Mouse (Mus musculus): ENCODE measurements around the gene Mettl5. TPM values are rescaled to one million over a fixed set of nuclear protein-coding genes. Genes with fewer than 3 reads are reported as not detected.
A peak's percentile ranks its signal among the peaks of the same experiment; 100 is the strongest.
"Not testable (repeated sequence)": the region's sequence is repeated elsewhere in the genome, so short reads cannot be mapped to it uniquely, and the experiment has no call there.

Gene Mettl5
- 23.5 and 29.7 TPM in 2 replicates for polyA plus RNA-seq (2015; fragmentation: Nextera tagmentation; extraction: Ambion mirVana)

- H3K9ac ChIP-seq (ENCODE audit: low read depth, low read length): peak within 1 kb of the TSS; percentile 90
- no peaks in the 10 kb centered on the region for H3K9me3 ChIP-seq (replicated peaks; ENCODE audit: control insufficient read depth, low read length)
- ATAC-seq (ENCODE audit: low read depth): peak; percentile 98
- H3K4me1 ChIP-seq (ENCODE audit: control insufficient read depth, low read depth, low read length): peaks cover 7% of the 10 kb centered on the region
- under 1% methylated on average over 45 of the region's 45 CpGs for WGBS (ENCODE audit: insufficient replicate concordance)
- H3K27me3 ChIP-seq (ENCODE audit: control insufficient read depth, insufficient read depth, low read depth, low read length): no peaks in the 10 kb centered on the region
- peak within 1 kb of the TSS; percentile 71 for H3K4me2 ChIP-seq (ENCODE audit: low read depth, low read length)
- H3K4me3 ChIP-seq (ENCODE audit: low read depth, low read length): peak within 1 kb of the TSS; percentile 86
- no peaks in the 10 kb centered on the region for H3K36me3 ChIP-seq (ENCODE audit: control insufficient read depth, insufficient read depth)
- H3K27ac ChIP-seq (ENCODE audit: low read length): peak within 1 kb of the TSS; percentile 86
Measured at GRCm38 (mm10) chr2:69885451-69886305, at the start of gene Mettl5. Mettl5 (minus strand) TSS chr2:69885615.

DNA sequence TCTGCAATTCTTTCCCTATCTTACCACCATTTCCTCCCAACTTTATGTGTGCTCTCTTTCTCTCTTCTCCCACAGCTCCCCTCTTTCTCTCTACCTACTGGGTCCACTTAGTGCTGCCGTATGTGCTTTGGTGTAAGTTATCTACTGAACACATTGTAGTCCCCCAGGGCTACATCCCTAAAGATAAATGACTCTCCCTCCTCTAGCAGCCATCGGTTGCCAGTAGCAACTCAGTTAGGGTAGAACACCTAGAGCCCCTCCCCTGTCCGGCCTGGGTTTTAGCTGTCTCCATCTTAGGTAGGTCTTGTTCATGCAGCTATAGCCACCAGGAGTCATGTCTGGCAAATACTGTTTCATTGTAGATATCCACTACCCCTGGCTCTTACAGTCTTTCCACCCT is 39.5 kb upstream of the Mettl5 start:
- Histone ChIP-seq H3K9me3 (replicated peaks; ENCODE audit: control insufficient read depth, low read length) (no peaks in the 10 kb centered on the region), H3K4me3 (ENCODE audit: low read depth, low read length) (no peak overlapping the region), H3K9ac (ENCODE audit: low read depth, low read length) (no peak overlapping the region), H3K27me3 (ENCODE audit: control insufficient read depth, insufficient read depth, low read depth, low read length) (no peaks in the 10 kb centered on the region), H3K27ac (ENCODE audit: low read length) (peak overlapping the region; percentile 48), H3K36me3 (ENCODE audit: control insufficient read depth, insufficient read depth) (no peaks in the 10 kb centered on the region), H3K4me1 (ENCODE audit: control insufficient read depth, low read depth, low read length) (peaks cover 7% of the 10 kb centered on the region), H3K4me2 (ENCODE audit: low read depth, low read length) (peak overlapping the region; percentile 30)
- ATAC-seq (ENCODE audit: low read depth): peak; percentile 96
- WGBS (ENCODE audit: insufficient replicate concordance): 30% methylated on average over 3 of the region's 3 CpGs

DNA sequence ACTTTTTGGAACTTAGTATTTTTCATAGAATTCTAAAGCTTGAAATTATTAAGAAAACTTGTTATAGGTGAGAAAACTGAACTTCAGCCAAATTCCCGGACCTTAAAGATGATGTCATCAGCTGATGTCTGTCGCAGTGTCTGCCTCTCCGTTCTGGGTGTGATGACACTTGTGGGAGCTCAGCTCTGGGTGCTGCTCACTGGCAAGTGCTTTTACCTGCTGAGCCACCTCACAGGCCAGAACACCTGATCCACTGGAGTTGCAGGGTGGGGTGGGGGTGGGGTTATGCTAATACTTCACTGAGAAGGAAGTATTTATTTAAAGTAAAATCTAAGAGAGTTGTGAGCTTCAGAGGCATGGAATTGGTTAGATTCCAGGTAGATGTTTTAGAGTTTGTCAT is 31.9 kb upstream of the Mettl5 start:
- Histone ChIP-seq H3K27ac (ENCODE audit: low read length) (no peak overlapping the region), H3K27me3 (ENCODE audit: control insufficient read depth, insufficient read depth, low read depth, low read length) (no peaks in the 10 kb centered on the region), H3K4me1 (ENCODE audit: control insufficient read depth, low read depth, low read length) (no peaks in the 10 kb centered on the region), H3K9ac (ENCODE audit: low read depth, low read length) (no peak overlapping the region), H3K36me3 (ENCODE audit: control insufficient read depth, insufficient read depth) (peaks cover 2% of the 10 kb centered on the region; the same call in 1 of the 2 replicates), H3K4me2 (ENCODE audit: low read depth, low read length) (no peak overlapping the region), H3K9me3 (replicated peaks; ENCODE audit: control insufficient read depth, low read length) (no peaks in the 10 kb centered on the region), H3K4me3 (ENCODE audit: low read depth, low read length) (no peak overlapping the region)
- ATAC-seq (ENCODE audit: low read depth): no peak
- 78% methylated on average over 3 of the region's 3 CpGs for WGBS (ENCODE audit: insufficient replicate concordance)

GRCm38 (mm10) chr2:69912801-69913200 is 27.4 kb upstream of the Mettl5 start:
- WGBS (ENCODE audit: insufficient replicate concordance): 55% methylated on average over 2 of the region's 2 CpGs
- ATAC-seq (ENCODE audit: low read depth): no peak

DNA sequence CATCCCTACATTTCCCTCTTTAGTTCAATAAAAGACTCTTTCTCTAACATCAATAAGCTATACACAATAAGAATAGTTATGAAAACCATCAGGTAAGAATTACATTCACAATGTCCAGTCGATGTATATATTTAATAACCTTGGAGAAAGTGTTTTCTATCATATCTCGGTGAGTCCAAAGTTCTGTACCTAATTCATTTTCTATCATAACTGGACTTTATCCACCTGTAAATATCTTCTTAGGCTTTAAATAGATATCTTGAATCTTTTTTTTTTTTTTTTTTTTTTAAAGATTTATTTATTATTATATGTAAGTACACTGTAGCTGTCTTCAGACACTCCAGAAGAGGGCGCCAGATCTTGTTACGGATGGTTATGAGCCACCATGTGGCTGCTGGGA is 22.0 kb upstream of the Mettl5 start:
- H3K27ac ChIP-seq (ENCODE audit: low read length); H3K27me3 ChIP-seq (ENCODE audit: control insufficient read depth, insufficient read depth, low read depth, low read length); H3K4me3 ChIP-seq (ENCODE audit: low read depth, low read length); H3K4me1 ChIP-seq (ENCODE audit: control insufficient read depth, low read depth, low read length); H3K36me3 ChIP-seq (ENCODE audit: control insufficient read depth, insufficient read depth); H3K9ac ChIP-seq (ENCODE audit: low read depth, low read length); H3K4me2 ChIP-seq (ENCODE audit: low read depth, low read length); ATAC-seq (ENCODE audit: low read depth); H3K9me3 ChIP-seq (replicated peaks; ENCODE audit: control insufficient read depth, low read length): not testable (repeated sequence)
- whole genome bisulfite sequencing (ENCODE audit: insufficient replicate concordance): 93% methylated on average over 4 of the region's 4 CpGs

More at GRCm38 (mm10) chr2:69912801-69913200, 27.4 kb upstream of the Mettl5 start:
- peaks cover 2% of the 10 kb centered on the region; the same call in 1 of the 2 replicates for H3K36me3 ChIP-seq (ENCODE audit: control insufficient read depth, insufficient read depth)
- H3K4me2 ChIP-seq (ENCODE audit: low read depth, low read length): no peak overlapping the region
- no peak overlapping the region for H3K4me3 ChIP-seq (ENCODE audit: low read depth, low read length)
- no peaks in the 10 kb centered on the region for H3K27me3 ChIP-seq (ENCODE audit: control insufficient read depth, insufficient read depth, low read depth, low read length)
- no peaks in the 10 kb centered on the region for H3K9me3 ChIP-seq (replicated peaks; ENCODE audit: control insufficient read depth, low read length)
- no peak overlapping the region for H3K27ac ChIP-seq (ENCODE audit: low read length)
- no peaks in the 10 kb centered on the region for H3K4me1 ChIP-seq (ENCODE audit: control insufficient read depth, low read depth, low read length)
- H3K9ac ChIP-seq (ENCODE audit: low read depth, low read length): no peak overlapping the region

GRCm38 (mm10) chr2:69903541-69903940 is 18.1 kb upstream of the Mettl5 start:
- H3K4me1 ChIP-seq (ENCODE audit: control insufficient read depth, low read depth, low read length): peaks cover 5% of the 10 kb centered on the region
- WGBS (ENCODE audit: insufficient replicate concordance): 81% methylated on average over 3 of the region's 3 CpGs

DNA sequence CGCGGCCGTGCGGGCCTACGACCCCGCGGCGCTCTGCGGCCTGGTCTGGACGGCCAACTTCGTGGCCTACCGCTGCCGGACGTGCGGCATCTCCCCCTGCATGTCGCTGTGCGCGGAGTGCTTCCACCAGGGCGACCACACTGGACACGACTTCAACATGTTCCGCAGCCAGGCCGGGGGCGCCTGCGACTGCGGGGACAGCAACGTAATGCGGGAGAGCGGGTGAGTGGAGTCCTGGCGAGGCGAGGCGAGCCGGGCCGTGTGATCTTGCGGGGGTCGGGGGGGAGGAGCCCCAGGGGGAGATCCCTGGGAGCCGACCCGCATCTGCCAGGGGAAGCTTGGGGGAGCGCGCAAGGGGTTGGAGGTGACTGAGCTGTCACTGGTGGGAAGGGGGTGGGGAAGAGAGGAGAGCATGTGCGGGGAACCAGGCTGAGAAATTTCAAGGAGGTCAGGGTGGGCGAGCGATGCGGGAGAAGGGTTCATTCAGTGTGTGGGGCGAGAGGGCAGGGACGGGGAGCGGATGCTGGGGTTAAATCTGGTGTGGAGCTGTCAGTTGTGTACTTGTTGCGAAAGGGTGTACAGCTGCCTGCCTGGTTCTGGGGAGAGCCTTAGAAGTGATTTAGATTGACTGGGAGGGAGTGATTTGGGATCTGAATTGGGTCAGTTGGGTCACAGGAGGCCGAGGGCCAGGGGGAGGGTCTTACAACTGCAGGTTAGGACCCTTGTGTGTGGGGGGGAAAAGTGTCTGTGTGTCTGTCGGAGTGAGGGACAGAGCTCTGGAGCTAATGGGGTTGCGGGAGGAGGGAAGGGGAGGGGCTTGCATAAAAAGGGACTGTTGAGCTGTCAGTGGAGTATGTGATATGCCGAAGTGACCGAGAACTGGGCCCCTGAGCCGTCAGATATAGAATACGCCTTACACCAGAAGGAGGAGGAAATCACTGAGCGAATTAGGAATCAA is 12.5 kb upstream of the Mettl5 start:
- WGBS (ENCODE audit: insufficient replicate concordance): under 1% methylated on average over 55 of the region's 55 CpGs
- Histone ChIP-seq H3K27ac (ENCODE audit: low read length) (peak overlapping the region; percentile 91), H3K4me2 (ENCODE audit: low read depth, low read length) (peak overlapping the region; percentile 96), H3K4me3 (ENCODE audit: low read depth, low read length) (peak overlapping the region; percentile 96), H3K36me3 (ENCODE audit: control insufficient read depth, insufficient read depth) (no peaks in the 10 kb centered on the region), H3K9me3 (replicated peaks; ENCODE audit: control insufficient read depth, low read length) (no peaks in the 10 kb centered on the region), H3K27me3 (ENCODE audit: control insufficient read depth, insufficient read depth, low read depth, low read length) (no peaks in the 10 kb centered on the region), H3K9ac (ENCODE audit: low read depth, low read length) (peak overlapping the region; percentile 92), H3K4me1 (ENCODE audit: control insufficient read depth, low read depth, low read length) (peaks cover 18% of the 10 kb centered on the region)
- ATAC-seq (ENCODE audit: low read depth): peak; percentile 68

More at GRCm38 (mm10) chr2:69903541-69903940, 18.1 kb upstream of the Mettl5 start:
- no peaks in the 10 kb centered on the region for H3K27me3 ChIP-seq (ENCODE audit: control insufficient read depth, insufficient read depth, low read depth, low read length)
- H3K9ac ChIP-seq (ENCODE audit: low read depth, low read length): no peak overlapping the region
- H3K27ac ChIP-seq (ENCODE audit: low read length): no peak overlapping the region
- H3K4me2 ChIP-seq (ENCODE audit: low read depth, low read length): no peak overlapping the region
- no peak overlapping the region for H3K4me3 ChIP-seq (ENCODE audit: low read depth, low read length)
- H3K36me3 ChIP-seq (ENCODE audit: control insufficient read depth, insufficient read depth): no peaks in the 10 kb centered on the region
- ATAC-seq (ENCODE audit: low read depth): no peak
- no peaks in the 10 kb centered on the region for H3K9me3 ChIP-seq (replicated peaks; ENCODE audit: control insufficient read depth, low read length)

- no peaks in the 10 kb centered on the region for H3K27me3 ChIP-seq (ENCODE audit: control insufficient read depth, insufficient read depth, low read depth, low read length)
- H3K27ac ChIP-seq (ENCODE audit: low read length): peak within 1 kb of the TSS; percentile 91
- WGBS (ENCODE audit: insufficient replicate concordance): under 1% methylated on average over 55 of the region's 65 CpGs
- no peaks in the 10 kb centered on the region for H3K36me3 ChIP-seq (ENCODE audit: control insufficient read depth, insufficient read depth)
- H3K4me2 ChIP-seq (ENCODE audit: low read depth, low read length): peak within 1 kb of the TSS; percentile 96
- H3K4me3 ChIP-seq (ENCODE audit: low read depth, low read length): peak within 1 kb of the TSS; percentile 96
- peak; percentile 97 for ATAC-seq (ENCODE audit: low read depth)
- H3K9ac ChIP-seq (ENCODE audit: low read depth, low read length): peak within 1 kb of the TSS; percentile 92
- no peaks in the 10 kb centered on the region for H3K9me3 ChIP-seq (replicated peaks; ENCODE audit: control insufficient read depth, low read length)
- peaks cover 18% of the 10 kb centered on the region for H3K4me1 ChIP-seq (ENCODE audit: control insufficient read depth, low read depth, low read length)
Measured at GRCm38 (mm10) chr2:69897039-69897617, 11.7 kb upstream of the Mettl5 start, which contains the start of gene Ubr3. Ubr3 (plus strand) TSS chr2:69897246.

Measured in liver, embryonic 16.5 days (tissue).